Mouse (Mus musculus): ENCODE data around the gene Ercc2. TPM values are rescaled to one million over a fixed set of nuclear protein-coding genes. Genes with fewer than 3 reads are reported as not detected.

The Ercc2 gene
- polyA plus RNA-seq, 1 experiment from 2014 or later: 17.4 TPM

- ATAC-seq (ENCODE audit: low read depth): no peak
- Histone ChIP-seq H3K4me3 (ENCODE audit: low read length) (no peak overlapping the region), H3K9me3 (ENCODE audit: control insufficient read depth, low read length) (no peaks in the 10 kb centered on the region), H3K27ac (ENCODE audit: low read length) (no peak overlapping the region), H3K9ac (ENCODE audit: low read length) (no peak overlapping the region), H3K36me3 (ENCODE audit: control insufficient read depth, insufficient read depth, low read length) (peaks cover 48% of the 10 kb centered on the region), H3K4me2 (ENCODE audit: low read depth, low read length) (no peak overlapping the region), H3K27me3 (ENCODE audit: control insufficient read depth, insufficient read depth, low read depth, low read length) (no peaks in the 10 kb centered on the region; the same call in 1 of the 2 replicates), H3K4me1 (replicated peaks; ENCODE audit: control insufficient read depth, insufficient read depth, low read length) (no peaks in the 10 kb centered on the region)
- 76% methylated on average over 6 of the region's 6 CpGs for WGBS
Observed at GRCm38 (mm10) chr7:19426349-19426748, 44.5 kb downstream of the Ercc2 start.

- Histone ChIP-seq H3K4me2 (ENCODE audit: low read depth, low read length) (no peak overlapping the region), H3K27ac (ENCODE audit: low read length) (no peak overlapping the region), H3K9me3 (ENCODE audit: control insufficient read depth, low read length) (no peaks in the 10 kb centered on the region), H3K4me3 (ENCODE audit: low read length) (no peak overlapping the region), H3K36me3 (ENCODE audit: control insufficient read depth, insufficient read depth, low read length) (peaks cover 53% of the 10 kb centered on the region), H3K27me3 (ENCODE audit: control insufficient read depth, insufficient read depth, low read depth, low read length) (no peaks in the 10 kb centered on the region; the same call in 1 of the 2 replicates), H3K4me1 (replicated peaks; ENCODE audit: control insufficient read depth, insufficient read depth, low read length) (no peaks in the 10 kb centered on the region), H3K9ac (ENCODE audit: low read length) (no peak overlapping the region)
- WGBS: 86% methylated on average over 6 of the region's 6 CpGs
- no peak for ATAC-seq (ENCODE audit: low read depth)
Observed at GRCm38 (mm10) chr7:19426888-19427287, 45.1 kb downstream of the Ercc2 start.

- ATAC-seq (ENCODE audit: low read depth): no peak
- no peak overlapping the region for H3K4me3 ChIP-seq (ENCODE audit: low read length)
- peaks cover 3% of the 10 kb centered on the region; the same call in 1 of the 2 replicates for H3K9me3 ChIP-seq (ENCODE audit: control insufficient read depth, low read length)
- H3K27me3 ChIP-seq (ENCODE audit: control insufficient read depth, insufficient read depth, low read depth, low read length): no peaks in the 10 kb centered on the region
- H3K36me3 ChIP-seq (ENCODE audit: control insufficient read depth, insufficient read depth, low read length): peaks cover 66% of the 10 kb centered on the region
- 76% methylated on average over 15 of the region's 15 CpGs for WGBS
- H3K9ac ChIP-seq (ENCODE audit: low read length): no peak overlapping the region
- no peak overlapping the region for H3K4me2 ChIP-seq (ENCODE audit: low read depth, low read length)
- H3K4me1 ChIP-seq (replicated peaks; ENCODE audit: control insufficient read depth, insufficient read depth, low read length): no peaks in the 10 kb centered on the region
- H3K27ac ChIP-seq (ENCODE audit: low read length): no peak overlapping the region
Observed at GRCm38 (mm10) chr7:19427999-19428650, 46.3 kb downstream of the Ercc2 start.

GRCm38 (mm10) chr7:19429726-19430125 lies 47.9 kb downstream of the Ercc2 start:
- peaks cover 3% of the 10 kb centered on the region; the same call in 1 of the 2 replicates for H3K9me3 ChIP-seq (ENCODE audit: control insufficient read depth, low read length)
- H3K36me3 ChIP-seq (ENCODE audit: control insufficient read depth, insufficient read depth, low read length): peaks cover 78% of the 10 kb centered on the region
- H3K4me2 ChIP-seq (ENCODE audit: low read depth, low read length): no peak overlapping the region
- no peak overlapping the region for H3K4me3 ChIP-seq (ENCODE audit: low read length)
- no peak overlapping the region for H3K27ac ChIP-seq (ENCODE audit: low read length)
- H3K4me1 ChIP-seq (replicated peaks; ENCODE audit: control insufficient read depth, insufficient read depth, low read length): no peaks in the 10 kb centered on the region
- no peak overlapping the region for H3K9ac ChIP-seq (ENCODE audit: low read length)
- ATAC-seq (ENCODE audit: low read depth): no peak; the same call in 1 of the 2 replicates
- H3K27me3 ChIP-seq (ENCODE audit: control insufficient read depth, insufficient read depth, low read depth, low read length): no peaks in the 10 kb centered on the region
- 75% methylated on average over 8 of the region's 8 CpGs for WGBS

- Histone ChIP-seq H3K4me3 (ENCODE audit: low read length) (no peak overlapping the region), H3K4me1 (replicated peaks; ENCODE audit: control insufficient read depth, insufficient read depth, low read length) (no peaks in the 10 kb centered on the region), H3K27me3 (ENCODE audit: control insufficient read depth, insufficient read depth, low read depth, low read length) (no peaks in the 10 kb centered on the region), H3K9ac (ENCODE audit: low read length) (no peak overlapping the region), H3K27ac (ENCODE audit: low read length) (no peak overlapping the region), H3K9me3 (ENCODE audit: control insufficient read depth, low read length) (peaks cover 3% of the 10 kb centered on the region; the same call in 1 of the 2 replicates), H3K4me2 (ENCODE audit: low read depth, low read length) (no peak overlapping the region), H3K36me3 (ENCODE audit: control insufficient read depth, insufficient read depth, low read length) (peaks cover 81% of the 10 kb centered on the region)
- no peak for ATAC-seq (ENCODE audit: low read depth)
- 65% methylated on average over 6 of the region's 6 CpGs for WGBS
Observed at GRCm38 (mm10) chr7:19430402-19430801, 48.6 kb downstream of the Ercc2 start.

- WGBS: 92% methylated on average over 2 of the region's 2 CpGs
- no peaks in the 10 kb centered on the region for H3K4me1 ChIP-seq (replicated peaks; ENCODE audit: control insufficient read depth, insufficient read depth, low read length)
- H3K4me3 ChIP-seq (ENCODE audit: low read length): no peak overlapping the region
- no peak for ATAC-seq (ENCODE audit: low read depth)
- no peak overlapping the region for H3K4me2 ChIP-seq (ENCODE audit: low read depth, low read length)
- H3K9ac ChIP-seq (ENCODE audit: low read length): no peak overlapping the region
- peaks cover 3% of the 10 kb centered on the region; the same call in 1 of the 2 replicates for H3K9me3 ChIP-seq (ENCODE audit: control insufficient read depth, low read length)
- H3K36me3 ChIP-seq (ENCODE audit: control insufficient read depth, insufficient read depth, low read length): peaks cover 87% of the 10 kb centered on the region
- H3K27ac ChIP-seq (ENCODE audit: low read length): no peak overlapping the region
- no peaks in the 10 kb centered on the region for H3K27me3 ChIP-seq (ENCODE audit: control insufficient read depth, insufficient read depth, low read depth, low read length)
Observed at GRCm38 (mm10) chr7:19432475-19432874, 50.7 kb downstream of the Ercc2 start.

DNA sequence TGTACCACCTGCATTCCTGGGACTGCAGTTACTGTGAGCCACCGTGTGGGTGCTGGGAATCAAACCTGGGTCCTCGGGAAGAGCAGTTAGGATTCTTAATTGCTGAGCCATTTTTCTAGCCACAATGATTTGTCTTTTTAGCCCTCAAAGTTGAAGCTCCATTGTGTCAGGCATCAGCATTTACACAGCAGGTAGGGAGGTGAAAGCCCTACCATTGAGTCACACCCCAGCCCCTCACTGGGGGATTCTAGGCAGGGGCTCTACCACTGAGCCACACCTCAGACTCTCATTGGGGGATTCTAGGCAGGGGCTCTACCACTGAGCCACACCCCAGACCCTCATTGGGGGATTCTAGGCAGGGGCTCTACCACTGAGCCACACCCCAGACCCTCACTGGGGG lies 54.5 kb downstream of the Ercc2 start:
- H3K4me1 ChIP-seq (replicated peaks; ENCODE audit: control insufficient read depth, insufficient read depth, low read length): no peaks in the 10 kb centered on the region
- H3K4me3 ChIP-seq (ENCODE audit: low read length): no peak overlapping the region
- peaks cover 3% of the 10 kb centered on the region; the same call in 1 of the 2 replicates for H3K9me3 ChIP-seq (ENCODE audit: control insufficient read depth, low read length)
- no peaks in the 10 kb centered on the region for H3K27me3 ChIP-seq (ENCODE audit: control insufficient read depth, insufficient read depth, low read depth, low read length)
- H3K27ac ChIP-seq (ENCODE audit: low read length): no peak overlapping the region
- no peak overlapping the region for H3K9ac ChIP-seq (ENCODE audit: low read length)
- no peak for ATAC-seq (ENCODE audit: low read depth)
- no peak overlapping the region for H3K4me2 ChIP-seq (ENCODE audit: low read depth, low read length)
- WGBS: 90% methylated on average over 2 of the region's 2 CpGs
- peaks cover 71% of the 10 kb centered on the region for H3K36me3 ChIP-seq (ENCODE audit: control insufficient read depth, insufficient read depth, low read length)

DNA sequence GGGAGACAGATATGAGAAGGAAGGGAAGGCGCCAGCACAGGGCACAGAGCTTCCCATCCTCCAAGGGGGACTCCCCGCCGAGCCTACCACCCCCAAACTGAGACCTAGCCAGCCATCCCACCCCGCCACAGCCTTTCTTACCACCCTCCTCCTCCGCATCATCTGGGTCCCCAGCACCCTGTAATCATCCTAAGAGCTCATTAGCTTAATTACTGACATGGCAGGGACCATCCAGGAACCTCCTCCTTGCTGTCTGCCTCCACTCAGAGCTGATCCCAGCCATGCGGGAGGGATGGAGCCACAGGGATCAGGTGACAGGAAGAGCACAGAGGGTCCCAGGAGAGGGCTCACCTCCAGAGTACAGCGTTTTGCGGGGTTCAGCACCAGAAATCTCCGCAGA lies 55.2 kb downstream of the Ercc2 start:
- peaks cover 3% of the 10 kb centered on the region; the same call in 1 of the 2 replicates for H3K9me3 ChIP-seq (ENCODE audit: control insufficient read depth, low read length)
- H3K27ac ChIP-seq (ENCODE audit: low read length): no peak overlapping the region
- H3K4me2 ChIP-seq (ENCODE audit: low read depth, low read length): no peak overlapping the region
- WGBS: 89% methylated on average over 9 of the region's 9 CpGs
- no peak for ATAC-seq (ENCODE audit: low read depth)
- no peak overlapping the region for H3K4me3 ChIP-seq (ENCODE audit: low read length)
- no peak overlapping the region for H3K9ac ChIP-seq (ENCODE audit: low read length)
- peaks cover 63% of the 10 kb centered on the region for H3K36me3 ChIP-seq (ENCODE audit: control insufficient read depth, insufficient read depth, low read length)
- H3K4me1 ChIP-seq (replicated peaks; ENCODE audit: control insufficient read depth, insufficient read depth, low read length): no peaks in the 10 kb centered on the region
- no peaks in the 10 kb centered on the region for H3K27me3 ChIP-seq (ENCODE audit: control insufficient read depth, insufficient read depth, low read depth, low read length)

DNA sequence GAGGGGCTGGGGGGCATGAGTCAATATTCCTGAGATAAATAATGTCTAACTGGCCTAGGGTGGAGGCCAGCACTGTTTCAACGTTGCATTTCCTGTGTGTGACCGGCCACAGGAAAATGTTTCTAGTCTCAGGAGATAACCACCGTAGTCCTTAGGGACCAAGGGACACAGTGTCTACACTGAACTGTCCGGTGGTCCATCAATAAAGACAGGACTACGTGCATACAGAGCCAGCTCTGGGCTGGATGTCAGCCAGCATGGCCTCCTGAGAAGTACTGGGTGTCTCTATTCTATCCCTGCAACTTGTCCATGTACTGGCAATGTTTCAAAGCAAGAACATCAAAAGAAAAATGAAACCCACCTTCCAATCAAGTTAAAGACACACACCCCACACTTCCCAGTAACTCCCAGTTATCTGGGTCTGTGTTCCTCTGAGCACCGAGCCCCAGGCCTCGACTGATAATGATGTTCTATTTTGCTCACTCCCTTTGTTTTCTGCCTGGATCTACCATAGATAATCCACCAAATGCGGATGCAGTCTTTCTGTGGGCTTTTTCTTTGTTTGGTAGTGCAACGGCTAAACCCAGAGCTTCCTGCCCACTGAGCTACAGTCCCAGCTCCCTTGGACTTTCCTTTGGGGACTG lies 59.8 kb downstream of the Ercc2 start:
- Histone ChIP-seq H3K36me3 (ENCODE audit: control insufficient read depth, insufficient read depth, low read length) (peaks cover 34% of the 10 kb centered on the region), H3K27me3 (ENCODE audit: control insufficient read depth, insufficient read depth, low read depth, low read length) (no peaks in the 10 kb centered on the region), H3K4me3 (ENCODE audit: low read length) (no peak overlapping the region), H3K4me2 (ENCODE audit: low read depth, low read length) (no peak overlapping the region), H3K4me1 (replicated peaks; ENCODE audit: control insufficient read depth, insufficient read depth, low read length) (no peaks in the 10 kb centered on the region), H3K9ac (ENCODE audit: low read length) (no peak overlapping the region), H3K9me3 (ENCODE audit: control insufficient read depth, low read length) (no peaks in the 10 kb centered on the region), H3K27ac (ENCODE audit: low read length) (no peak overlapping the region)
- WGBS: 68% methylated on average over 9 of the region's 9 CpGs
- ATAC-seq (ENCODE audit: low read depth): no peak

Measured in lung, embryonic 16.5 days (tissue).